Mouse (Mus musculus) midbrain, embryonic 12.5 days (tissue): ENCODE results near the gene Stk24. TPM values are rescaled to one million over a fixed set of nuclear protein-coding genes. Genes with fewer than 3 reads are reported as not detected.

ENCODE experiments used
- ATAC-seq: fragments of 200-750 bp; cut with Nextera tagmentation; 2 replicates; pipeline ENCODE4 v1.8.0; 2017; ENCODE audit warnings: low read depth, moderate TSS enrichment, moderate library complexity; ENCODE audit not compliant: low FRiP score
- H3K27ac ChIP-seq: fragments of 300-500 bp; sonication (generic); replicated peaks from 2 replicates; pipeline ENCODE4 v1.5.1; 2016; ENCODE audit warnings: mild to moderate bottlenecking
- H3K27me3 ChIP-seq: fragments of 300-500 bp; sonication (generic); 2 replicates; pipeline ENCODE4 v1.6.1; 2016; ENCODE audit warnings: mild to moderate bottlenecking
- H3K36me3 ChIP-seq: fragments of 300-500 bp; sonication (generic); 2 replicates; pipeline ENCODE4 v1.6.1; 2016
- H3K4me1 ChIP-seq: fragments of 300-500 bp; sonication (generic); 2 replicates; pipeline ENCODE4 v1.6.1; 2016
- H3K4me2 ChIP-seq: fragments of 300-500 bp; sonication (generic); replicated peaks from 2 replicates; pipeline ENCODE4 v1.6.1; 2016; ENCODE audit warnings: mild to moderate bottlenecking, moderate library complexity
- H3K4me3 ChIP-seq: fragments of 300-500 bp; sonication (generic); 2 replicates; pipeline ENCODE4 v1.5.1; 2016; ENCODE audit warnings: mild to moderate bottlenecking
- H3K9ac ChIP-seq: fragments of 300-500 bp; sonication (generic); replicated peaks from 2 replicates; pipeline ENCODE4 v1.6.1; 2016; ENCODE audit warnings: mild to moderate bottlenecking, moderate library complexity
- H3K9me3 ChIP-seq: fragments of 300-500 bp; sonication (generic); 2 replicates; pipeline ENCODE4 v1.6.1; 2016; ENCODE audit warnings: mild to moderate bottlenecking
- WGBS: fragments of 180-500 bp; shearing (Covaris S2); methylation state at CpG from one replicate; pipeline ENCODE4 v1.1.7; 2016; 5-methylcytosine and 5-hydroxymethylcytosine counted together
- polyA plus RNA-seq: library from polyadenylated mRNA; unstranded; fragments of >200 nt; fragmentation: Nextera tagmentation; extraction: Ambion mirVana; gene quantifications from 2 replicates; pipeline ENCODE4 v1.2.1, GENCODE M21; 2016

The Stk24 gene
- polyA plus RNA-seq, 1 experiment from 2014 or later, result 41.1 TPM

- Histone ChIP-seq H3K9me3 (no peaks in the 10 kb centered on the region), H3K9ac (no peak overlapping the region), H3K4me1 (peaks cover 18% of the 10 kb centered on the region), H3K27ac (no peak overlapping the region), H3K36me3 (no peaks in the 10 kb centered on the region), H3K4me2 (no peak overlapping the region), H3K4me3 (no peak overlapping the region), H3K27me3 (no peaks in the 10 kb centered on the region)
- 75% methylated on average over 4 of the region's 4 CpGs for WGBS
- ATAC-seq, result peak; percentile 38; the same call in 1 of the 2 replicates
These were observed 33.8 kb downstream of the Stk24 start for GRCm38 (mm10) chr14:121346053-121346452.

DNA sequence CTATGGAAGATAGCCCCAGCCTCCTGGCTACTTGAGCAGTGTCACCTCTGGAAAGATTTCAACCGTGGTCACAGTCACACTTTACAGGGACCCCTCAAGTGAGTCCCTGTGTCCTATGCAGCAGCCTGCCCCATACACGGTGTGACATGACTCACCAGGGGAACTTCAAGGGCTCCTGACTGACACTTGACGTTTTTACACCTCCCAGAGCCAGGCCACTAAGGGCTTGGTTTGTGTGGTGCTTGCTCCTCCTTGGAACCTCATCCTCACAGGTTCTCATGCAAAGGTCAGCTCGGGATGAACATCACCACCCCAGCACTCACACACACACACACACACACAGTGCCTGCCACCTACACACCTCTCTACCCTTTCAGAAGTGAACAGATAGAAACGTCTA is 34.9 kb downstream of the Stk24 start:
- H3K9ac ChIP-seq, result no peak overlapping the region
- H3K4me1 ChIP-seq, result peaks cover 20% of the 10 kb centered on the region
- no peak for ATAC-seq
- H3K27ac ChIP-seq, result no peak overlapping the region
- WGBS, result 85% methylated on average over 5 of the region's 5 CpGs
- H3K4me3 ChIP-seq, result no peak overlapping the region
- H3K36me3 ChIP-seq, result no peaks in the 10 kb centered on the region
- H3K4me2 ChIP-seq, result no peak overlapping the region
- H3K27me3 ChIP-seq, result no peaks in the 10 kb centered on the region
- no peaks in the 10 kb centered on the region for H3K9me3 ChIP-seq

- H3K4me2 ChIP-seq, result no peak overlapping the region
- H3K4me3 ChIP-seq, result no peak overlapping the region
- WGBS, result 94% methylated on average over 3 of the region's 3 CpGs
- H3K9ac ChIP-seq, result no peak overlapping the region
- no peaks in the 10 kb centered on the region for H3K36me3 ChIP-seq
- no peaks in the 10 kb centered on the region for H3K9me3 ChIP-seq
- no peaks in the 10 kb centered on the region for H3K27me3 ChIP-seq
- H3K4me1 ChIP-seq, result peaks cover 17% of the 10 kb centered on the region
- H3K27ac ChIP-seq, result no peak overlapping the region
- ATAC-seq, result no peak
These were observed 36.9 kb downstream of the Stk24 start for GRCm38 (mm10) chr14:121342885-121343284.

DNA sequence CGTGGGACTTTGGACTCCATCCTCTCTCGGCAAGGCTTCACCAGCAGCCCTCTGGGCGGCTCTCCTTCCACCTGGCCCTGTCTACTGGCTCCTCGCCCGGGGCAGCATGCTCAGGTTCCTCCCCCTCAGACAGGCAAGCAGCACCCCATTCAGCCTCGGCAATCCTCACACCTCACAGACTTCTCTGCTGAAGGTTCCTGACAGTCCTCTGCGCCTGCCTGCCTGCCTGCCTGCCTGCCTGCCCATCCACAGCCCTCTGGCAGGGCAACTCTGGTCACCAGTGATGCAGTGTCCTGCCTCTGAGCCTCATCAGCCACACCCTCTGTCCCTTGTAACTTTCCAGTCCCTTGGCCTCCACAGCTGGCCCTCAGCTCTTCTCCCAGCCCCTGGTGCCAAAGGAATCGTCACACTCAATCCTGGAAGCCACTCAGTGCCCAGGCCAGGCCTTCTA is 39.8 kb downstream of the Stk24 start:
- Histone ChIP-seq H3K9ac (no peak overlapping the region), H3K9me3 (no peaks in the 10 kb centered on the region), H3K27me3 (no peaks in the 10 kb centered on the region), H3K4me2 (no peak overlapping the region), H3K36me3 (peaks cover 22% of the 10 kb centered on the region), H3K27ac (no peak overlapping the region), H3K4me1 (peaks cover 11% of the 10 kb centered on the region), H3K4me3 (no peak overlapping the region)
- 85% methylated on average over 8 of the region's 8 CpGs for whole genome bisulfite sequencing
- no peak for ATAC-seq

DNA sequence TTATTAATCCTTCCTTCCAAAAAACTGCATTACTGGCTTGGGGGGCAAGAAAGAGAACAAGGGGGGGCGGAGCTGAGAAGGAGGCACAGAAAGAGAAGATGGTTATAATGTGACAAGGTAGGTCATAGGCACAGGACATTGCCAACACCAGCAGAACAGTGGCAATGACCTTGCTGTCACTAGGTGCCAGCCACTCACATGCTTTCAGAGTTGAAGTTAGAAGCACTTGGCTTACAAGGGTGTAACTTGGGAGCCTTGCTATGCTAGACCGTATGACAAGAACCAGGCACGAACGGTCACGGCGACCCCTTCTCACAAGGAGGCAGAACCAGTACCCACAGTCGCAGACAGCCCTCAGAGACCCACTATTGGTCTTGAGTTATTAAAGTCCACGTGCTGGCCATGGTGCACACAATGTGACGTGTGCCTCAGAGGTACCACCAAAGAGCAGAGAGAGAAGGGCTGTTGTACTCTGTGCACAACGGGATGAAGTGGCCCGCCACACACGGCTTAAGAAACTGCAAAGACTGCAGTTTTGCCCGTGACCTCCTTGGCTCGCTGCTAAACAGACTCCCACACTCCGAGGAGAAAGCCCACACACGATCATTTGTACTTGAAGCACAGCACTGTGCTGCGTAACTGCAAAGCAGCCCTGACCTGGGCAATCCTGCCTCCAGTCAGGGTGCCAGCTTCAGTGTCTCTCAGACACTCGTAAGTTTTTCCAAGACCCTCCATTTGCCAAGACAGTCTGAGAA is 40.8 kb downstream of the Stk24 start:
- WGBS, result 83% methylated on average over 18 of the region's 18 CpGs
- no peak for ATAC-seq
- H3K9ac ChIP-seq, result no peak overlapping the region
- H3K4me2 ChIP-seq, result no peak overlapping the region
- peaks cover 11% of the 10 kb centered on the region for H3K4me1 ChIP-seq
- H3K27ac ChIP-seq, result no peak overlapping the region
- H3K4me3 ChIP-seq, result no peak overlapping the region
- peaks cover 28% of the 10 kb centered on the region for H3K36me3 ChIP-seq
- no peaks in the 10 kb centered on the region for H3K9me3 ChIP-seq
- H3K27me3 ChIP-seq, result no peaks in the 10 kb centered on the region

GRCm38 (mm10) chr14:121330090-121330408 is 49.8 kb downstream of the Stk24 start:
- no peak overlapping the region for H3K4me2 ChIP-seq
- H3K9ac ChIP-seq, result no peak overlapping the region
- no peak overlapping the region for H3K4me3 ChIP-seq
- no peak for ATAC-seq
- WGBS, result 91% methylated on average over 3 of the region's 3 CpGs
- H3K4me1 ChIP-seq, result 0 out of 2 replicates have a peak, but pooled peaks cover 4% of the 10 kb centered on the region
- no peaks in the 10 kb centered on the region for H3K27me3 ChIP-seq
- H3K9me3 ChIP-seq, result no peaks in the 10 kb centered on the region
- H3K27ac ChIP-seq, result no peak overlapping the region
- peaks cover 7% of the 10 kb centered on the region for H3K36me3 ChIP-seq

GRCm38 (mm10) chr14:121329401-121330089 is 50.3 kb downstream of the Stk24 start:
- WGBS, result 82% methylated on average over 5 of the region's 5 CpGs
- Histone ChIP-seq H3K4me1 (0 out of 2 replicates have a peak, but pooled peaks cover 4% of the 10 kb centered on the region), H3K9ac (no peak overlapping the region), H3K9me3 (no peaks in the 10 kb centered on the region), H3K4me2 (no peak overlapping the region), H3K36me3 (peaks cover 2% of the 10 kb centered on the region), H3K4me3 (no peak overlapping the region), H3K27me3 (no peaks in the 10 kb centered on the region), H3K27ac (no peak overlapping the region)
- ATAC-seq, result no peak

DNA sequence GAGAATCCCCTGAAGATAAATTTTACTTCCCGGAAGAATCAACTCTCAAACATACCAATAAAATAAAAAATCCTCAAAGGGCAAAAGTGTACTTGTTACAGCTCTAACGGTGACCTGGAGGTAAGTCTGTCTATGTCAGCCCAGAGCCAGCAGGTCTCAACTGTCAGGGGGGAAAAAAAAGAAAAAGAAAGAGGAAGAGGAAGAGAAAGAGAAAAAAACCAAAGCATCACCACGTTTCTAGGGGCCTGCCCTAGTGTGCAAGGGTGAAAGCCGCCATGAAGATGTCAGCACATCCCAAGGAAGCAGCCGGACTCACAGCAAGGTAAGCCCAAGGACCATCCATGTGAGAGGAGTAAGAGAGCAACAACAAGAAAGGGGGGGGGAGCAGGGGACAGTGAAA is 50.9 kb downstream of the Stk24 start:
- WGBS, result 90% methylated on average over 5 of the region's 5 CpGs
- Histone ChIP-seq H3K27me3 (no peaks in the 10 kb centered on the region), H3K36me3 (no peaks in the 10 kb centered on the region; the same call in 1 of the 2 replicates), H3K27ac (no peak overlapping the region), H3K9ac (no peak overlapping the region), H3K4me3 (no peak overlapping the region), H3K9me3 (no peaks in the 10 kb centered on the region), H3K4me2 (no peak overlapping the region), H3K4me1 (0 out of 2 replicates have a peak, but pooled peaks cover 4% of the 10 kb centered on the region)
- ATAC-seq, result no peak

DNA sequence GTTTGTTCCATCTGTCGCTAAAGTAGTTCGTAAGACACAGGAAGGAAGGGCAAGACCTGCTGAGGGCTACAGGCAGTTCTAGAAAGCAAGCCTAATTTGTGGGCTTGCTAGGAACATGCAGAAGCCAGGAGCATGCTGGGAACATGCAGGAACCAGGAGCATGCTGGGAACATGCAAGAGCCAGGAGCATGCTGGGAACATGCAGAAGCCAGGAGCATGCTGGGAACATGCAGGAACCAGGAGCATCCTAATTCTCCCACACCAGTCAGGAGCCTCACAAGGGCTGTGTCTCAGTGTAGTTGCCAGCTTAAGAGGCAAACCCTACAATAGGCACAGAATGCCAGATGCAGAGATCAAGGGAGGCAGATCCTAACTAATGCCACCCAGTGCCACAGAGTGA is 53.4 kb downstream of the Stk24 start:
- 0 out of 2 replicates have a peak, but pooled peaks cover 4% of the 10 kb centered on the region for H3K4me1 ChIP-seq
- no peaks in the 10 kb centered on the region for H3K27me3 ChIP-seq
- H3K27ac ChIP-seq, result no peak overlapping the region
- no peaks in the 10 kb centered on the region for H3K36me3 ChIP-seq
- no peaks in the 10 kb centered on the region for H3K9me3 ChIP-seq
- 86% methylated on average over 2 of the region's 2 CpGs for WGBS
- H3K4me2 ChIP-seq, result no peak overlapping the region
- no peak overlapping the region for H3K4me3 ChIP-seq
- 0 out of 2 replicates have a peak, but pooled peaks have one; percentile 44 for ATAC-seq
- H3K9ac ChIP-seq, result no peak overlapping the region

- Histone ChIP-seq H3K4me1 (0 out of 2 replicates have a peak, but pooled peaks cover 4% of the 10 kb centered on the region), H3K27me3 (no peaks in the 10 kb centered on the region), H3K36me3 (no peaks in the 10 kb centered on the region), H3K9ac (no peak overlapping the region), H3K27ac (no peak overlapping the region), H3K4me2 (no peak overlapping the region), H3K9me3 (no peaks in the 10 kb centered on the region), H3K4me3 (no peak overlapping the region)
- no peak for ATAC-seq
- WGBS, result 92% methylated on average over 17 of the region's 17 CpGs
These were observed 55.1 kb downstream of the Stk24 start for GRCm38 (mm10) chr14:121324521-121325330.

DNA sequence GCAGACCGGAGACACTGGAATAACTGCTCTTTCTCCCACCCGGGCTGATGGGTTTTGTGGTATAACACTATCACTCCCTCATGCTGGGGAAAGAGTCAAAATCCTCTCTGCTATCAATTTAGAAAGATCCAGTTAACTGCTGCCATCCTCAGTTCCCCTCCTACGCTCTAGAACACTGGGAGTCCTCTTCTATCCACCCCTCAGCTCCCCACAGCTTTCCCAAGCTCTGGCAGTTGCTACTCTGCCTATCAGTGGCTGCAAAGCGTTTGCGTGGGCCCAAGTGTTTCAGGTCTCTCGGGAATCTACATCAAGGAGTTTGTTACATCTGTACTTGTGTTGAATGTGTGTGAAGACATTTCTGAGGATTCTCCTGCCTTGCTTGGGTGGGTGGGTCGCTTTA is 57.2 kb downstream of the Stk24 start:
- no peak for ATAC-seq
- Histone ChIP-seq H3K9ac (no peak overlapping the region), H3K4me3 (no peak overlapping the region), H3K4me2 (no peak overlapping the region), H3K4me1 (0 out of 2 replicates have a peak, but pooled peaks cover 4% of the 10 kb centered on the region), H3K9me3 (no peaks in the 10 kb centered on the region), H3K36me3 (no peaks in the 10 kb centered on the region), H3K27me3 (no peaks in the 10 kb centered on the region), H3K27ac (no peak overlapping the region)
- 87% methylated on average over 7 of the region's 7 CpGs for WGBS

DNA sequence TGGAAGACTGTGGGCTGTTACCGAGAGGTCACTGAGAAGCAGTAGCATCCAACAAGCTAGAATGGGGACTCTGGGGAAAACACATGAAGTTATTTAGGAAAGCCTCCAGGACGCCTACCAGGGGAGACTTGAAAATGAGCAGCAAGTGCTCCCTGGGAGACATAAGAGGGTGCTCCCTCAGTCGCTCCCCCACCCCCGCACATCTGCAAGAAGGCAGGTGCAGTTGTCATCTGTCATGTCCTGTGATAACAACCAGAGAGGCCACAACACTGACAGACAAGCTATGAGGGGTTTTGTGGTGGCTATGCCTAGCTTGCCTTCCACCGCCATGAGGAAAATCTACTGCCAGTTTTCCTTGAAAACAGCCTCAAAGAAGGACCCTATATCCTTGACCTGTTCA is 57.7 kb downstream of the Stk24 start:
- Histone ChIP-seq H3K4me1 (peaks cover 7% of the 10 kb centered on the region), H3K27me3 (no peaks in the 10 kb centered on the region), H3K4me3 (no peak overlapping the region), H3K9me3 (no peaks in the 10 kb centered on the region), H3K4me2 (no peak overlapping the region), H3K36me3 (no peaks in the 10 kb centered on the region), H3K27ac (no peak overlapping the region), H3K9ac (no peak overlapping the region)
- ATAC-seq, result no peak
- WGBS, result 86% methylated on average over 5 of the region's 5 CpGs
